Mouse (Mus musculus) megakaryocyte, embryonic 14.5 days (primary cell): ENCODE data around the gene Ralgds. TPM values are rescaled to one million over a fixed set of nuclear protein-coding genes. Genes with fewer than 3 reads are reported as not detected.

Experiments used
- H3K27me3 ChIP-seq: replicated peaks from 2 replicates; pipeline ENCODE3; 2012; ENCODE audit warnings: inconsistent platforms
- H3K36me3 ChIP-seq: replicated peaks from 2 replicates; pipeline ENCODE3; 2012; ENCODE audit warnings: low read length, inconsistent platforms, mixed read lengths
- H3K4me1 ChIP-seq: 2 replicates; pipeline ENCODE4 v1.6.1; 2012; ENCODE audit warnings: inconsistent platforms
- H3K4me3 ChIP-seq: replicated peaks from 2 replicates; pipeline ENCODE3; 2012; ENCODE audit warnings: moderate library complexity, mild to moderate bottlenecking, inconsistent platforms
- H3K9me3 ChIP-seq: 2 replicates; pipeline ENCODE4 v1.6.1; 2012; ENCODE audit warnings: inconsistent platforms
- FLI1 ChIP-seq: IDR thresholded peaks from 2 replicates; pipeline ENCODE4 v1.6.1; 2012; ENCODE audit warnings: low read length, inconsistent platforms, mixed read lengths
- GATA1 ChIP-seq: IDR thresholded peaks from 3 replicates; pipeline ENCODE4 v1.6.1; 2012; ENCODE audit warnings: mixed read lengths, low read length, inconsistent platforms, borderline replicate concordance
- polyA plus RNA-seq: library from polyadenylated mRNA; stranded (reverse); fragments of >175 nt; gene quantifications from 2 replicates; pipeline ENCODE4 v1.2.3, GENCODE M21; 2012; ENCODE audit warnings: low replicate concordance; ENCODE audit not compliant: insufficient read depth

The Ralgds gene
- polyA plus RNA-seq, 1 experiment, result 6.7 TPM

GRCm38 (mm10) chr2:28557452-28557851, 44.5 kb downstream of the Ralgds start:
- peaks cover 71% of the 10 kb centered on the region for H3K27me3 ChIP-seq
- no peaks in the 10 kb centered on the region; the same call in 1 of the 2 replicates for H3K9me3 ChIP-seq
- H3K4me3 ChIP-seq, result peak overlapping the region; percentile 18
- TF ChIP-seq FLI1 (no peak), GATA1 (no peak)
- H3K36me3 ChIP-seq, result peaks cover 9% of the 10 kb centered on the region
- 0 out of 2 replicates have a peak, but pooled peaks cover 1% of the 10 kb centered on the region for H3K4me1 ChIP-seq

- TF ChIP-seq GATA1 (no peak), FLI1 (no peak)
- no peaks in the 10 kb centered on the region for H3K9me3 ChIP-seq
These were observed 50.4 kb downstream of the Ralgds start, which contains the start of gene Cel for GRCm38 (mm10) chr2:28563303-28563702. Gene Cel, minus strand, starts transcription at chr2:28563403.

GRCm38 (mm10) chr2:28563830-28564229, 50.9 kb downstream of the Ralgds start:
- peaks cover 17% of the 10 kb centered on the region for H3K4me1 ChIP-seq

More at GRCm38 (mm10) chr2:28563303-28563702, 50.4 kb downstream of the Ralgds start, which contains the start of gene Cel:
- Histone ChIP-seq H3K4me1 (peaks cover 12% of the 10 kb centered on the region; the same call in 1 of the 2 replicates), H3K4me3 (no peak within 1 kb of the TSS), H3K27me3 (peaks cover 48% of the 10 kb centered on the region), H3K36me3 (peaks cover 38% of the 10 kb centered on the region)

GRCm38 (mm10) chr2:28564380-28564779, 51.5 kb downstream of the Ralgds start:
- no peaks in the 10 kb centered on the region for H3K9me3 ChIP-seq
- no peak overlapping the region for H3K4me3 ChIP-seq
- H3K36me3 ChIP-seq, result peaks cover 49% of the 10 kb centered on the region
- TF ChIP-seq GATA1, result no peak
- TF ChIP-seq FLI1, result no peak
- H3K27me3 ChIP-seq, result peaks cover 39% of the 10 kb centered on the region
- peaks cover 22% of the 10 kb centered on the region for H3K4me1 ChIP-seq

More at GRCm38 (mm10) chr2:28563830-28564229, 50.9 kb downstream of the Ralgds start:
- Histone ChIP-seq H3K4me3 (no peak overlapping the region), H3K36me3 (peaks cover 44% of the 10 kb centered on the region), H3K27me3 (peaks cover 44% of the 10 kb centered on the region), H3K9me3 (no peaks in the 10 kb centered on the region)
- no peak for TF ChIP-seq FLI1
- no peak for TF ChIP-seq GATA1

- no peak overlapping the region for H3K4me3 ChIP-seq
- TF ChIP-seq FLI1, result no peak
- no peak for TF ChIP-seq GATA1
- peaks cover 70% of the 10 kb centered on the region for H3K36me3 ChIP-seq
- peaks cover 23% of the 10 kb centered on the region for H3K4me1 ChIP-seq
- peaks cover 18% of the 10 kb centered on the region for H3K27me3 ChIP-seq
- H3K9me3 ChIP-seq, result no peaks in the 10 kb centered on the region
These were observed 53.6 kb downstream of the Ralgds start for GRCm38 (mm10) chr2:28566545-28566944.

GRCm38 (mm10) chr2:28569903-28570302, 57.0 kb downstream of the Ralgds start:
- TF ChIP-seq GATA1, result no peak
- TF ChIP-seq FLI1, result no peak
- Histone ChIP-seq H3K9me3 (no peaks in the 10 kb centered on the region), H3K36me3 (peaks cover 99% of the 10 kb centered on the region), H3K27me3 (no peaks in the 10 kb centered on the region), H3K4me1 (peaks cover 12% of the 10 kb centered on the region), H3K4me3 (no peak overlapping the region)

GRCm38 (mm10) chr2:28575341-28575740, 62.4 kb downstream of the Ralgds start:
- no peaks in the 10 kb centered on the region for H3K9me3 ChIP-seq
- H3K4me1 ChIP-seq, result peaks cover 3% of the 10 kb centered on the region; the same call in 1 of the 2 replicates
- TF ChIP-seq GATA1, result no peak
- TF ChIP-seq FLI1, result no peak
- no peak overlapping the region for H3K4me3 ChIP-seq
- no peaks in the 10 kb centered on the region for H3K27me3 ChIP-seq
- peaks cover 98% of the 10 kb centered on the region for H3K36me3 ChIP-seq

- Histone ChIP-seq H3K4me3 (no peak overlapping the region), H3K4me1 (peaks cover 18% of the 10 kb centered on the region), H3K27me3 (no peaks in the 10 kb centered on the region), H3K36me3 (peaks cover 94% of the 10 kb centered on the region), H3K9me3 (no peaks in the 10 kb centered on the region)
- no peak for TF ChIP-seq FLI1
- no peak for TF ChIP-seq GATA1
These were observed 63.9 kb downstream of the Ralgds start for GRCm38 (mm10) chr2:28576815-28577214.

GRCm38 (mm10) chr2:28578003-28578402, 65.1 kb downstream of the Ralgds start:
- Histone ChIP-seq H3K9me3 (no peaks in the 10 kb centered on the region), H3K36me3 (peaks cover 82% of the 10 kb centered on the region), H3K4me1 (peaks cover 20% of the 10 kb centered on the region), H3K27me3 (no peaks in the 10 kb centered on the region), H3K4me3 (no peak overlapping the region)
- TF ChIP-seq GATA1 (no peak), FLI1 (no peak)

GRCm38 (mm10) chr2:28582647-28583353, 69.9 kb downstream of the Ralgds start:
- no peaks in the 10 kb centered on the region for H3K9me3 ChIP-seq
- peaks cover 34% of the 10 kb centered on the region for H3K36me3 ChIP-seq
- H3K4me1 ChIP-seq, result peaks cover 52% of the 10 kb centered on the region
- TF ChIP-seq GATA1 (no peak), FLI1 (no peak)
- peak overlapping the region; percentile 97 for H3K4me3 ChIP-seq
- H3K27me3 ChIP-seq, result no peaks in the 10 kb centered on the region
